Mouse (Mus musculus) embryonic fibroblast, embryonic 13.5 days (primary cell): ENCODE data around the gene Pdia5.

Experiments used
- CTCF ChIP-seq: IDR thresholded peaks from 2 replicates; pipeline ENCODE4 v1.5.1; 2011; ENCODE audit warnings: mild to moderate bottlenecking, control low read depth, low read length, moderate library complexity, borderline replicate concordance; ENCODE audit not compliant: insufficient read depth
- POLR2A ChIP-seq: IDR thresholded peaks from 2 replicates; pipeline ENCODE4 v1.6.1; 2011; ENCODE audit warnings: low read depth, mild to moderate bottlenecking, control low read depth, low read length, moderate library complexity

GRCm38 (mm10) chr16:35539041-35539440, 48.4 kb upstream of the Pdia5 start:
- no peak for TF ChIP-seq CTCF
- no peak for TF ChIP-seq POLR2A
